Mouse (Mus musculus) kidney, embryonic 14.5 days (tissue): ENCODE results near the gene Myh9. TPM values are rescaled to one million over a fixed set of nuclear protein-coding genes. Genes with fewer than 3 reads are reported as not detected.
"Not testable (repeated sequence)": the region's sequence is repeated elsewhere in the genome, so short reads cannot be mapped to it uniquely, and the experiment has no call there.

Experiments used
- ATAC-seq: fragments of 200-750 bp; cut with Nextera tagmentation; 2 replicates; pipeline ENCODE4 v1.8.0; 2017; ENCODE audit warnings: moderate number of reproducible peaks, mild to moderate bottlenecking, moderate TSS enrichment, moderate library complexity; ENCODE audit not compliant: low FRiP score, low TSS enrichment
- H3K27ac ChIP-seq: fragments of 300-500 bp; sonication (generic); 2 replicates; pipeline ENCODE4 v1.5.1; 2014; ENCODE audit warnings: low read depth, mild to moderate bottlenecking, low read length, moderate library complexity, mixed read lengths
- H3K27me3 ChIP-seq: fragments of 300-500 bp; sonication (generic); 2 replicates; pipeline ENCODE4 v1.6.1; 2014; ENCODE audit warnings: mild to moderate bottlenecking, low read length; ENCODE audit not compliant: control insufficient read depth, insufficient read depth
- H3K36me3 ChIP-seq: fragments of 300-500 bp; sonication (generic); 2 replicates; pipeline ENCODE4 v1.6.1; 2014; ENCODE audit warnings: low read length, mixed read lengths; ENCODE audit not compliant: control insufficient read depth, insufficient read depth
- H3K4me1 ChIP-seq: fragments of 300-500 bp; sonication (generic); 2 replicates; pipeline ENCODE4 v1.6.1; 2014; ENCODE audit warnings: low read length, mixed read lengths; ENCODE audit not compliant: control insufficient read depth, insufficient read depth
- H3K4me2 ChIP-seq: fragments of 300-500 bp; sonication (generic); replicated peaks from 2 replicates; pipeline ENCODE4 v1.6.1; 2014; ENCODE audit warnings: low read depth, mild to moderate bottlenecking, low read length
- H3K4me3 ChIP-seq: fragments of 300-500 bp; sonication (generic); 2 replicates; pipeline ENCODE4 v1.5.1; 2014; ENCODE audit warnings: mild to moderate bottlenecking, low read length
- H3K9ac ChIP-seq: fragments of 300-500 bp; sonication (generic); 2 replicates; pipeline ENCODE4 v1.6.1; 2014; ENCODE audit warnings: low read depth, mild to moderate bottlenecking, low read length, moderate library complexity
- H3K9me3 ChIP-seq: fragments of 300-500 bp; sonication (generic); 2 replicates; pipeline ENCODE4 v1.6.1; 2016; ENCODE audit warnings: low read length; ENCODE audit not compliant: control insufficient read depth
- whole genome bisulfite sequencing: fragments of 180-500 bp; shearing (Covaris S2); extraction: QIAGEN DNeasy Blood & Tissue Kit; methylation state at CpG from one replicate; pipeline ENCODE4 v1.1.7; 2014; 5-methylcytosine and 5-hydroxymethylcytosine counted together
- polyA plus RNA-seq: library from polyadenylated mRNA; unstranded; fragments of >200 nt; fragmentation: Nextera tagmentation; extraction: Ambion mirVana; gene quantifications from 2 replicates; pipeline ENCODE4 v1.2.1, GENCODE M21; 2014

Myh9 gene
- polyA plus RNA-seq, 1 experiment from 2014 or later = 72.3 TPM

- no peak overlapping the region for H3K4me2 ChIP-seq
- ATAC-seq = no peak
- no peaks in the 10 kb centered on the region for H3K9me3 ChIP-seq
- H3K27me3 ChIP-seq = no peaks in the 10 kb centered on the region
- 71% methylated on average over 3 of the region's 3 CpGs for WGBS
- H3K9ac ChIP-seq = no peak overlapping the region
- no peaks in the 10 kb centered on the region for H3K36me3 ChIP-seq
- no peak overlapping the region for H3K4me3 ChIP-seq
- H3K27ac ChIP-seq = no peak overlapping the region
- H3K4me1 ChIP-seq = no peaks in the 10 kb centered on the region
These were observed 5.9 kb upstream of the Myh9 start for GRCm38 (mm10) chr15:77847826-77848225.

- no peak overlapping the region for H3K4me3 ChIP-seq
- 82% methylated on average over 3 of the region's 3 CpGs for WGBS
- H3K27me3 ChIP-seq = no peaks in the 10 kb centered on the region
- no peaks in the 10 kb centered on the region for H3K36me3 ChIP-seq
- no peak for ATAC-seq
- no peak overlapping the region for H3K9ac ChIP-seq
- H3K9me3 ChIP-seq = no peaks in the 10 kb centered on the region
- H3K27ac ChIP-seq = no peak overlapping the region
- no peaks in the 10 kb centered on the region for H3K4me1 ChIP-seq
- no peak overlapping the region for H3K4me2 ChIP-seq
These were observed 5.1 kb upstream of the Myh9 start for GRCm38 (mm10) chr15:77847108-77847507.

GRCm38 (mm10) chr15:77845931-77846595 lies 4.1 kb upstream of the Myh9 start:
- not testable (repeated sequence) for H3K4me1 ChIP-seq, H3K27ac ChIP-seq, H3K4me3 ChIP-seq, H3K9ac ChIP-seq, H3K27me3 ChIP-seq, H3K9me3 ChIP-seq, H3K36me3 ChIP-seq, ATAC-seq, H3K4me2 ChIP-seq
- WGBS = 82% methylated on average over 11 of the region's 11 CpGs

GRCm38 (mm10) chr15:77844955-77845635 lies 3.1 kb upstream of the Myh9 start:
- Histone ChIP-seq H3K27me3 (no peaks in the 10 kb centered on the region), H3K9me3 (no peaks in the 10 kb centered on the region), H3K36me3 (no peaks in the 10 kb centered on the region), H3K4me2 (no peak overlapping the region), H3K4me3 (no peak overlapping the region), H3K27ac (no peak overlapping the region), H3K4me1 (no peaks in the 10 kb centered on the region), H3K9ac (no peak overlapping the region)
- 87% methylated on average over 16 of the region's 16 CpGs for WGBS
- ATAC-seq = no peak

GRCm38 (mm10) chr15:77844048-77844447 lies 2.1 kb upstream of the Myh9 start:
- no peaks in the 10 kb centered on the region for H3K36me3 ChIP-seq
- H3K27me3 ChIP-seq = no peaks in the 10 kb centered on the region
- WGBS = 76% methylated on average over 6 of the region's 6 CpGs
- H3K27ac ChIP-seq = no peak overlapping the region
- no peaks in the 10 kb centered on the region for H3K9me3 ChIP-seq
- H3K4me2 ChIP-seq = no peak overlapping the region
- peaks cover 10% of the 10 kb centered on the region; the same call in 1 of the 2 replicates for H3K4me1 ChIP-seq
- H3K9ac ChIP-seq = no peak overlapping the region
- H3K4me3 ChIP-seq = no peak overlapping the region
- ATAC-seq = no peak

GRCm38 (mm10) chr15:77843494-77844041 lies 1.6 kb upstream of the Myh9 start:
- not testable (repeated sequence) for H3K36me3 ChIP-seq, H3K9ac ChIP-seq, H3K9me3 ChIP-seq, H3K27ac ChIP-seq, H3K4me2 ChIP-seq, ATAC-seq, H3K27me3 ChIP-seq, H3K4me3 ChIP-seq
- peaks cover 15% of the 10 kb centered on the region for H3K4me1 ChIP-seq
- WGBS = 64% methylated on average over 12 of the region's 13 CpGs

GRCm38 (mm10) chr15:77843046-77843445 lies 1.1 kb upstream of the Myh9 start:
- Histone ChIP-seq H3K4me1 (peaks cover 20% of the 10 kb centered on the region), H3K9ac (no peak overlapping the region), H3K4me3 (peak overlapping the region; percentile 92; the same call in 1 of the 2 replicates), H3K36me3 (no peaks in the 10 kb centered on the region), H3K4me2 (peak overlapping the region; percentile 48), H3K27me3 (no peaks in the 10 kb centered on the region), H3K9me3 (no peaks in the 10 kb centered on the region), H3K27ac (peak overlapping the region; percentile 32; the same call in 1 of the 2 replicates)
- WGBS = 26% methylated on average over 2 of the region's 2 CpGs
- no peak for ATAC-seq

- Histone ChIP-seq H3K4me3 (peak overlapping the region; percentile 92), H3K27ac (peak overlapping the region; percentile 91), H3K4me2 (peak overlapping the region; percentile 78), H3K36me3 (no peaks in the 10 kb centered on the region), H3K9me3 (no peaks in the 10 kb centered on the region), H3K27me3 (no peaks in the 10 kb centered on the region), H3K9ac (peak overlapping the region; percentile 91), H3K4me1 (peaks cover 35% of the 10 kb centered on the region)
- under 1% methylated on average over 78 of the region's 80 CpGs for WGBS
- no peak for ATAC-seq
These were observed 471 bp downstream of the Myh9 start for GRCm38 (mm10) chr15:77841361-77842046.
